Mouse (Mus musculus): ENCODE measurements at regions not wholly inside any gene's neighbourhood (a gene's known extent, or its start where the extent isn't known, plus 50 kb on each side); places are given as distances from the start of the nearest gene placed in this dataset.

DNA sequence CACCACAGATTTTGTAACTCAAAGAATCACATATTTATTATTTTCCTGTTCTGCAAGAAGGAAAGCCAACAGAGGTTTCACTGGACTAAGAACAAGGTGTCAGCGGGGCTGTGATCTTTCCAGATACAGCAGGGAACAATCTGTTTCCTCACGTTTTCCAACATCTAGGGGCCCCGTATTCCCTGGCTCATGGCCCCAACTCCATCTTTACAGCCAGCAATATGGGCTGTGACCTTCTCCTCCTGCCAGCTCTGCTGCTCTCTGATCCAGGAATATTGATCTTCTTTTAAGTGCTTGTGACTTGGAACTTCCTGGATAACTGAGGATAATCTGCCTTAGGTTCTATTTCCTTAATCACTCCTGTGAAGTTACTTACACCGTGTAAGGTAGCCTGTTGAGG lies 352.7 kb upstream of the Cdh5 start:
- no peak for TF ChIP-seq CTCF (IDR thresholded peaks at IDR 0.05)
- no peak for TF ChIP-seq POLR2A (IDR thresholded peaks at IDR 0.05; ENCODE audit: insufficient read depth, low read depth, low read length)
- no peak for TF ChIP-seq EP300 (IDR thresholded peaks at IDR 0.05; ENCODE audit: insufficient read depth, low read depth, low read length)

Data from heart, adult 2 months (tissue).